Mouse (Mus musculus): ENCODE measurements around the gene Tmprss11c. TPM values are rescaled to one million over a fixed set of nuclear protein-coding genes. Genes with fewer than 3 reads are reported as not detected.

Gene Tmprss11c
- polyA plus RNA-seq, 1 experiment = not detected

GRCm38 (mm10) chr5:86190770-86191169 is 98.3 kb downstream of the Tmprss11c start:
- no peak overlapping the region for H3K4me3 ChIP-seq (replicated peaks)
- TF ChIP-seq FLI1 (IDR thresholded peaks at IDR 0.05; ENCODE audit: low read length) (no peak), GATA1 (IDR thresholded peaks at IDR 0.05; ENCODE audit: borderline replicate concordance, low read length) (no peak)
- H3K27me3 ChIP-seq (replicated peaks) = no peaks in the 10 kb centered on the region
- H3K36me3 ChIP-seq (replicated peaks; ENCODE audit: low read length) = no peaks in the 10 kb centered on the region
- no peaks in the 10 kb centered on the region for H3K9me3 ChIP-seq
- H3K4me1 ChIP-seq = peaks cover 8% of the 10 kb centered on the region; the same call in 1 of the 2 replicates

DNA sequence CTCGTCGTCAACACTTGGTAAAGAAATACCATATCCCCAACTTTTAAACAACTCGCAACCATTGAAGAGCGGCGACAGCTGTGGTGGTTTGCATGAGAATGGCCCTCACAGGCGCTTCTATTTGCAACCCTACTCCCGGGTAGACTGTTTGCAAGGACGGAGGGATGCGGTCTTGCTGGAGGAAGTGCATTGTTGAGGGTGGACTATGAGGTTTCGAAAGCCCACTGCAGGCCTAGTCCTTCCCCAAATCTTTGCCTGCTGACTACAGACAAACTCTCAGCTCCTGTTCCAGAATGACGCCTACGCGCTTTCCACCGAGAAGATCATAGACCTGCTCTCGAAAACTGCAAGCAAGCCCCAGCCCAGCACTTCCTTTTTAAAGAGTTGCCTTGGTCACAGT is 98.8 kb downstream of the Tmprss11c start:
- Histone ChIP-seq H3K36me3 (replicated peaks; ENCODE audit: low read length) (no peaks in the 10 kb centered on the region), H3K4me1 (peaks cover 8% of the 10 kb centered on the region; the same call in 1 of the 2 replicates), H3K4me3 (replicated peaks) (no peak overlapping the region), H3K9me3 (no peaks in the 10 kb centered on the region), H3K27me3 (replicated peaks) (no peaks in the 10 kb centered on the region)
- TF ChIP-seq GATA1 (IDR thresholded peaks at IDR 0.05; ENCODE audit: borderline replicate concordance, low read length) (no peak), FLI1 (IDR thresholded peaks at IDR 0.05; ENCODE audit: low read length) (no peak)

DNA sequence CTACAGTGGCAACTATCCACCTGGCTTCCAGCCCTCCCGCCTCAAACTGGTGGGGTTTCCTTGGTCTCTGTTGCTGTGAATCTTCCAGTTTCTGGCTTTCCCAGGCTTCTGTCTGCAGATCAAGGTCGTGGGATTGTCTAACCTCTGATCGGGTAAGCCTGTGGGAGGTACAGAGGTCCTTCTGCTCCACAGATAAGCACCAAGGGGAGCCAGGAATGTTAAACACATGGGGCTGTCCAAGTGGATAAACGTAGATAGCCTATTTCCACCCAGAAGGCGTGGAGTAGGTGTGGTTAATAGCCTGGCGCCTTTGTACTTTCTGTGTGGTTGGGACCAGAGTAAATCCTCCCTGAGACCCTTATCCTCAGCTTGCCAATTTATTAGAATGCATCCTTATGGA is 101.7 kb downstream of the Tmprss11c start:
- Histone ChIP-seq H3K36me3 (replicated peaks; ENCODE audit: low read length) (no peaks in the 10 kb centered on the region), H3K27me3 (replicated peaks) (no peaks in the 10 kb centered on the region), H3K4me1 (peaks cover 4% of the 10 kb centered on the region; the same call in 1 of the 2 replicates), H3K9me3 (no peaks in the 10 kb centered on the region), H3K4me3 (replicated peaks) (no peak overlapping the region)
- no peak for TF ChIP-seq GATA1 (IDR thresholded peaks at IDR 0.05; ENCODE audit: borderline replicate concordance, low read length)
- TF ChIP-seq FLI1 (IDR thresholded peaks at IDR 0.05; ENCODE audit: low read length) = no peak

Other genes starting within 250 kb of the Tmprss11c start
- gene Cenpc1, start 223.7 kb downstream of the Tmprss11c start, polyA plus RNA-seq (2012; ENCODE audit: insufficient read depth, low replicate concordance) = 1.7 TPM in 1 of 2 replicates, not detected in the other
- 0.97 and 21.5 TPM in 2 replicates for gene Stap1, start 217.6 kb downstream of the Tmprss11c start, polyA plus RNA-seq (2012; ENCODE audit: insufficient read depth, low replicate concordance)
- gene Uba6, start 116.5 kb downstream of the Tmprss11c start, polyA plus RNA-seq (2012; ENCODE audit: insufficient read depth, low replicate concordance) = 0.53 TPM in 1 of 2 replicates, not detected in the other
- gene Gnrhr, start 91.4 kb downstream of the Tmprss11c start, polyA plus RNA-seq (2012; ENCODE audit: insufficient read depth, low replicate concordance) = not detected in 2 replicates
- not detected in 2 replicates for gene Tmprss11d, start 84.1 kb upstream of the Tmprss11c start, polyA plus RNA-seq (2012; ENCODE audit: insufficient read depth, low replicate concordance)
- gene Tmprss11a, start 179.7 kb upstream of the Tmprss11c start, polyA plus RNA-seq (2012; ENCODE audit: insufficient read depth, low replicate concordance) = not detected in 2 replicates
- gene Tmprss11g, start 229.3 kb upstream of the Tmprss11c start, polyA plus RNA-seq (2012; ENCODE audit: insufficient read depth, low replicate concordance) = not detected in 2 replicates

All from megakaryocyte, embryonic 14.5 days (primary cell).